40 mouse cellular contexts compared by ENCODE assay signal in the genomic region with DNA sequence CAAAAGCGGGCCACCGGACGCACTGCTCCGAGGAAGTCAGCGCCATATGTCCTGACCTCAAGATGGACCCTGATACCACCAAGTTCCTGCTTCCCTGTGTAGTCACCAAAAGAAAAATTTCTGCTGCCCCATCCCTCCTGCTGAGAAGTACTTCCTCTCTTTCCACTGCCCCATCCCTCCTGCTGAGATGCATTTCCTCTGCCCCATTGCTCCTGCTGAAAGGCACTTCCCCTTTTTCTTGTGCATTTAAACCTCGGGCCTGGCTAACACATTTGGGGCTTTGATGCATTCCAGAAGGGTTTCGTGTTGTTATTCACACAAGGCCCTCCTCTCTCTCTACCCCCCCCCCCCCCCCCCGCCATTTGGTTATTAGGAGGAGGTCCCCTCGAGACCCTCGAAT. TPM values are rescaled to one million over a fixed set of nuclear protein-coding genes. Genes with fewer than 3 reads are reported as not detected.
"Had no signal": no experiment of that assay in that cellular context is flagged by ENCODE, and none has a peak within 500 bp of the region (broad histone marks: within the 10 kb centered on the region; RNA-seq: fewer than 3 reads in every experiment).

No protein-coding gene starts in this region.

RNA-seq across cellular contexts. Expression of a gene that starts 11.2 kb away (rescaled TPM):
- total RNA-seq: heart, postnatal 14 days; heart, postnatal 25 days; heart, postnatal 36 days; hematopoietic stem cell, adult 5-6 weeks; hindbrain, postnatal 0 days; layer of hippocampus, adult 18-20 months; layer of hippocampus, adult 2 months; layer of hippocampus, adult 8-10 months; layer of hippocampus, postnatal 14 days; layer of hippocampus, postnatal 25 days; layer of hippocampus, postnatal 36 days; left cerebral cortex, adult 18-20 months; left cerebral cortex, adult 2 months; left cerebral cortex, adult 8-10 months; left cerebral cortex, postnatal 10 days had no signal
- polyA plus RNA-seq: hindbrain, embryonic 10.5 days; hindbrain, embryonic 11.5 days; hindbrain, embryonic 12.5 days; hindbrain, embryonic 13.5 days; hindbrain, embryonic 14.5 days; hindbrain, embryonic 15.5 days; hindbrain, embryonic 16.5 days; inflammation-experienced regulatory T-cells, adult 6 months; intestine, embryonic 14.5 days; kidney, adult 2 months; kidney, embryonic 14.5 days; large intestine, adult 2 months had no signal

RNA-seq across cellular contexts. Expression of a gene that starts 16.2 kb away (rescaled TPM):
- total RNA-seq: heart, postnatal 14 days; heart, postnatal 25 days; heart, postnatal 36 days; hindbrain, postnatal 0 days; layer of hippocampus, adult 18-20 months; layer of hippocampus, adult 2 months; layer of hippocampus, adult 8-10 months; layer of hippocampus, postnatal 14 days; layer of hippocampus, postnatal 25 days; layer of hippocampus, postnatal 36 days; left cerebral cortex, adult 18-20 months; left cerebral cortex, adult 8-10 months; left cerebral cortex, postnatal 10 days had no signal
- polyA plus RNA-seq: hindbrain, embryonic 10.5 days; hindbrain, embryonic 11.5 days; inflammation-experienced regulatory T-cells, adult 6 months; kidney, adult 2 months; kidney, embryonic 14.5 days; large intestine, adult 2 months had no signal

RNA-seq across cellular contexts. Expression of a gene that starts 36.8 kb away (rescaled TPM):
- total RNA-seq: heart, postnatal 10 days; heart, postnatal 14 days; heart, postnatal 25 days; heart, postnatal 36 days; heart, postnatal 4 days; hematopoietic stem cell, adult 5-6 weeks; hindbrain, postnatal 0 days; layer of hippocampus, adult 18-20 months; layer of hippocampus, adult 2 months; layer of hippocampus, adult 8-10 months; layer of hippocampus, postnatal 10 days; layer of hippocampus, postnatal 14 days; layer of hippocampus, postnatal 25 days; layer of hippocampus, postnatal 36 days; left cerebral cortex, adult 18-20 months; left cerebral cortex, adult 2 months; left cerebral cortex, adult 8-10 months; left cerebral cortex, postnatal 10 days had no signal
- polyA plus RNA-seq: heart, embryonic 14.5 days; heart, embryonic 15.5 days; heart, embryonic 16.5 days; heart, postnatal 0 days; hindbrain, embryonic 10.5 days; hindbrain, embryonic 12.5 days; hindbrain, embryonic 13.5 days; hindbrain, embryonic 14.5 days; hindbrain, embryonic 16.5 days; hindbrain, postnatal 0 days; intestine, embryonic 16.5 days; kidney, adult 2 months; kidney, embryonic 14.5 days; kidney, postnatal 0 days; large intestine, adult 2 months had no signal

RNA-seq across cellular contexts. Expression of a gene that starts 42.4 kb away (rescaled TPM):
- total RNA-seq: heart, postnatal 10 days; heart, postnatal 14 days; heart, postnatal 25 days; heart, postnatal 36 days; heart, postnatal 4 days; hematopoietic stem cell, adult 5-6 weeks; hindbrain, postnatal 0 days; layer of hippocampus, adult 18-20 months; layer of hippocampus, adult 2 months; layer of hippocampus, adult 8-10 months; layer of hippocampus, postnatal 10 days; layer of hippocampus, postnatal 14 days; layer of hippocampus, postnatal 25 days; layer of hippocampus, postnatal 36 days; left cerebral cortex, adult 18-20 months; left cerebral cortex, adult 2 months; left cerebral cortex, adult 8-10 months; left cerebral cortex, postnatal 10 days had no signal
- polyA plus RNA-seq: heart, embryonic 14.5 days; heart, embryonic 15.5 days; heart, embryonic 16.5 days; hindbrain, embryonic 10.5 days; hindbrain, embryonic 11.5 days; hindbrain, embryonic 12.5 days; hindbrain, embryonic 13.5 days; hindbrain, embryonic 14.5 days; hindbrain, embryonic 15.5 days; hindbrain, embryonic 16.5 days; hindbrain, postnatal 0 days; inflammation-experienced regulatory T-cells, adult 6 months; intestine, embryonic 14.5 days; intestine, embryonic 15.5 days; intestine, embryonic 16.5 days; intestine, postnatal 0 days; kidney, adult 2 months; kidney, embryonic 14.5 days; kidney, embryonic 15.5 days; large intestine, adult 2 months had no signal

RNA-seq across cellular contexts. Expression of a gene that starts 53.4 kb away (rescaled TPM):
- total RNA-seq: heart, postnatal 10 days; heart, postnatal 14 days; heart, postnatal 25 days; heart, postnatal 36 days; hematopoietic stem cell, adult 5-6 weeks; hindbrain, postnatal 0 days; layer of hippocampus, adult 18-20 months; layer of hippocampus, adult 2 months; layer of hippocampus, adult 8-10 months; layer of hippocampus, postnatal 10 days; layer of hippocampus, postnatal 14 days; layer of hippocampus, postnatal 25 days; layer of hippocampus, postnatal 36 days; left cerebral cortex, adult 18-20 months; left cerebral cortex, adult 2 months; left cerebral cortex, adult 8-10 months; left cerebral cortex, postnatal 10 days had no signal
- polyA plus RNA-seq: heart, embryonic 14.5 days; heart, embryonic 15.5 days; heart, embryonic 16.5 days; hindbrain, embryonic 10.5 days; hindbrain, embryonic 11.5 days; hindbrain, embryonic 12.5 days; hindbrain, embryonic 14.5 days; hindbrain, embryonic 15.5 days; intestine, embryonic 14.5 days; kidney, embryonic 14.5 days; kidney, embryonic 15.5 days; kidney, embryonic 16.5 days had no signal
